Mouse (Mus musculus) embryonic facial prominence, embryonic 12.5 days (tissue): ENCODE measurements around the gene Dock9. TPM values are rescaled to one million over a fixed set of nuclear protein-coding genes. Genes with fewer than 3 reads are reported as not detected.

Experiments
- ATAC-seq: fragments of 200-750 bp; cut with Nextera tagmentation; 2 replicates; pipeline ENCODE4 v1.8.0; 2017; ENCODE audit not compliant: insufficient number of reproducible peaks, insufficient read depth, low FRiP score, low TSS enrichment
- H3K27ac ChIP-seq: fragments of 300-500 bp; sonication (generic); 2 replicates; pipeline ENCODE4 v1.5.1; 2016; ENCODE audit warnings: mild to moderate bottlenecking
- H3K27me3 ChIP-seq: fragments of 300-500 bp; sonication (generic); 2 replicates; pipeline ENCODE4 v1.6.1; 2016; ENCODE audit warnings: mild to moderate bottlenecking, moderate library complexity
- H3K36me3 ChIP-seq: fragments of 300-500 bp; sonication (generic); 2 replicates; pipeline ENCODE4 v1.6.1; 2016; ENCODE audit warnings: mild to moderate bottlenecking
- H3K4me1 ChIP-seq: fragments of 300-500 bp; sonication (generic); 2 replicates; pipeline ENCODE4 v1.6.1; 2016
- H3K4me2 ChIP-seq: fragments of 300-500 bp; sonication (generic); replicated peaks from 2 replicates; pipeline ENCODE4 v1.6.1; 2016; ENCODE audit warnings: mild to moderate bottlenecking, moderate library complexity
- H3K4me3 ChIP-seq: fragments of 300-500 bp; sonication (generic); 2 replicates; pipeline ENCODE4 v1.5.1; 2016; ENCODE audit warnings: mild to moderate bottlenecking
- H3K9ac ChIP-seq: fragments of 300-500 bp; sonication (generic); 2 replicates; pipeline ENCODE4 v1.6.1; 2016; ENCODE audit warnings: mild to moderate bottlenecking, moderate library complexity
- H3K9me3 ChIP-seq: fragments of 300-500 bp; sonication (generic); 2 replicates; pipeline ENCODE4 v1.6.1; 2016; ENCODE audit warnings: mild to moderate bottlenecking, moderate library complexity
- WGBS: fragments of 180-500 bp; shearing (Covaris S2); methylation state at CpG from one replicate; pipeline ENCODE4 v1.1.7; 2016; 5-methylcytosine and 5-hydroxymethylcytosine counted together
- polyA plus RNA-seq: library from polyadenylated mRNA; unstranded; fragments of >200 nt; fragmentation: Nextera tagmentation; extraction: Ambion mirVana; gene quantifications from 2 replicates; pipeline ENCODE4 v1.2.1, GENCODE M21; 2016

The Dock9 gene
- polyA plus RNA-seq, 1 experiment from 2014 or later: 5.8 TPM

DNA sequence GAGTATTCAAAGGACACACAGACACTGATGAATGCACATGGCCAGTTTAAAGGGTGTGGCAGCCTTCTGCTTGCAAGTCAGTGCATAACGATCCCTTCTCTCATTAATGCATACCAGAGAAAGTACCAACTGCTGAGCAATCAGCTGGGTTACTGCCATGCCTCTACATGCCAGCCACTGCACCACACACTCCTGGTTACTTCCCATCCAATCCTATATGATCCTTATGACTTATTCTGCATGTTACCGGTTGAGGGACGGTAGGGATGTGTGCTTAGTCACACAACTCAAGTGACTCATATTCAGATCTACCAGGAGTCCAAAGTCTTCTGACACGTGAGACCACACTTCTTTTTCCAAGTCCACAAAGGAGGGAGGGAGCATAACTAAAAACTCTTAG is 186.5 kb downstream of the Dock9 start:
- no peaks in the 10 kb centered on the region for H3K27me3 ChIP-seq
- no peak for ATAC-seq
- 76% methylated on average over 4 of the region's 4 CpGs for WGBS
- H3K27ac ChIP-seq: no peak overlapping the region
- H3K4me3 ChIP-seq: no peak overlapping the region
- 0 out of 2 replicates have a peak, but pooled peaks cover 6% of the 10 kb centered on the region for H3K4me1 ChIP-seq
- H3K36me3 ChIP-seq: no peaks in the 10 kb centered on the region
- no peak overlapping the region for H3K9ac ChIP-seq
- no peak overlapping the region for H3K4me2 ChIP-seq
- H3K9me3 ChIP-seq: no peaks in the 10 kb centered on the region

DNA sequence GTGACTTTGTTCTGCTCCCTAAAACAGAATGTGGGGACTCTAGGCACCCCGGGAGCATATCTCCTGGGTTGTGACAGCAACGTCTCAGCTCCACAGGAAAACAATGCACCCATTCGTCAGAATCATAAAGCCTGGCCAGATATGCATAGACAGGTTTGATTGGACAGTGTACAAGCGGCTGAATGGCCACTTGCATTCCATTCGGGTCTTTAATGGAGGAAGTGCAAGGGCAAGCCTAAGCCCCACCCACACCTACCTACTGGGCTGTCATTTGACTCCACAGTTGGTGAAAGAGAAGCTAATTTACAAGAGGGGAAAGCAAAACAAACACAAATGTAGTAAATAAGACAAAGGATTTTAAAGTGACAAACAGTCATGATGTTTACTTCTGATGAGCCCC is 189.1 kb downstream of the Dock9 start:
- H3K9me3 ChIP-seq: no peaks in the 10 kb centered on the region
- ATAC-seq: no peak
- no peak overlapping the region for H3K27ac ChIP-seq
- peaks cover 10% of the 10 kb centered on the region; the same call in 1 of the 2 replicates for H3K4me1 ChIP-seq
- WGBS: 8% methylated on average over 5 of the region's 5 CpGs
- H3K4me2 ChIP-seq: peak overlapping the region; percentile 13; the same call in 1 of the 2 replicates
- no peaks in the 10 kb centered on the region for H3K36me3 ChIP-seq
- H3K9ac ChIP-seq: no peak overlapping the region
- H3K4me3 ChIP-seq: no peak overlapping the region
- no peaks in the 10 kb centered on the region for H3K27me3 ChIP-seq

DNA sequence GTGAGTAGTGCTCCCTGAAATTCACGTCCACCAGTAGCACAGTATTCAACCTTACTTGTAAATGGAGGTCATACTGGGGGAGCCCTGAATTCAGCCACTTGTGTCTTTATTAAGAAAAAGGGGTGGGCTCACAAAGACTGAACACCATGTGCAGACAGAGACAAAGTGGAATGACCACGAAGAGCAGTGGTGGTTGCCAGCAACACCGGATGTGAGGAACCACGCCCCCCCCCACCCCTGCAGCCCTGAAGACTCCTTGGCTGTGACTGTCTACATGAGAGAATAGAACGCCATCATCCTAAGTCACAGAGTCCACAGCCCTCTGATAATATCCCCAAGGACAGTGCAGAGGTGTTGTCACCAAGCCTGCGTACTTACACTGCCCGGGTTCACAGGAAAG is 191.2 kb downstream of the Dock9 start:
- Histone ChIP-seq H3K9ac (no peak overlapping the region), H3K27ac (no peak overlapping the region), H3K36me3 (no peaks in the 10 kb centered on the region), H3K9me3 (no peaks in the 10 kb centered on the region), H3K4me3 (no peak overlapping the region), H3K4me2 (no peak overlapping the region), H3K27me3 (no peaks in the 10 kb centered on the region), H3K4me1 (peaks cover 10% of the 10 kb centered on the region; the same call in 1 of the 2 replicates)
- 88% methylated on average over 7 of the region's 7 CpGs for WGBS
- no peak for ATAC-seq

DNA sequence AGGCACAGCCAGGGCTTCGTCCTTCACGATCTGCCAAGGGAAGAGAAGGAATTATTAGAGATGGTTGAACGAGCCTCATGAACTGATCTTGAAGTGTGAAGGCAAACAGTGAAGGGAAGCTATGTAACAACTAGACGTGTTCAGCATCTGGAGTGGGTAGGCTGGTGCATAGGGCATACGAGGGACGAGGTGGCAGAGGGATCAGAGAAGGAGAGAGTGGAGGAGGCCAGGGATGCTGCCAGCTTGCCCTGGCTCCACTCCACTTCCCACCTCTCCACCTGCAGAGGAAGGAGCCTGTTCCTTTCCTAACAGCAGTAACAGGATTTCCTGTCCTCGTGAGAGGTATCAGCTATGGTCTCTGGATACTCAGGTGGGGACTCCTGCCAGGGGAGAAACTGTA is 192.4 kb downstream of the Dock9 start:
- WGBS: 81% methylated on average over 7 of the region's 7 CpGs
- no peak overlapping the region for H3K4me2 ChIP-seq
- no peak overlapping the region for H3K4me3 ChIP-seq
- no peak overlapping the region for H3K9ac ChIP-seq
- H3K27me3 ChIP-seq: no peaks in the 10 kb centered on the region
- no peaks in the 10 kb centered on the region for H3K36me3 ChIP-seq
- no peak overlapping the region for H3K27ac ChIP-seq
- no peaks in the 10 kb centered on the region for H3K9me3 ChIP-seq
- H3K4me1 ChIP-seq: peaks cover 10% of the 10 kb centered on the region; the same call in 1 of the 2 replicates
- ATAC-seq: no peak

DNA sequence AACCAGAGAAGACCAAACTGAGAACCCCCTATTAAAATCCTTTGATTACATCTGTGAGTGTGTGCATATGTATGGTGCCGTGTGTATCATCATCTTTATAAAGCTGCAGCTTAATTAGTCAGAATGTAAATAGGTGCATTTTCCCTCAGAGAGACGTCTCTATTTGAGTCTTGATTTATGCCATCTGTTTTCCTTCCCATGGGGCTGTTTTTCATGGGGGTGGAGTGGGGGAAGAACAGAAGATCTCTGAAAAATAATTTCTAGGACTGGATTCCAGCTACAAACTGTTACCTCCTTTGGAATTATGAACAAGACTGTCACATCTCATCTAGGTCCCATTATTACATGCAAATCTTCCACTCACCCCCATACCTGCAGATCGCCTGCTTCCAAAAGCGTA is 193.1 kb downstream of the Dock9 start:
- no peak overlapping the region for H3K4me2 ChIP-seq
- no peak overlapping the region for H3K9ac ChIP-seq
- no peak overlapping the region for H3K27ac ChIP-seq
- no peaks in the 10 kb centered on the region for H3K27me3 ChIP-seq
- no peak for ATAC-seq
- peaks cover 10% of the 10 kb centered on the region; the same call in 1 of the 2 replicates for H3K4me1 ChIP-seq
- no peaks in the 10 kb centered on the region for H3K9me3 ChIP-seq
- WGBS: 68% methylated on average over 4 of the region's 4 CpGs
- H3K4me3 ChIP-seq: no peak overlapping the region
- no peaks in the 10 kb centered on the region for H3K36me3 ChIP-seq

DNA sequence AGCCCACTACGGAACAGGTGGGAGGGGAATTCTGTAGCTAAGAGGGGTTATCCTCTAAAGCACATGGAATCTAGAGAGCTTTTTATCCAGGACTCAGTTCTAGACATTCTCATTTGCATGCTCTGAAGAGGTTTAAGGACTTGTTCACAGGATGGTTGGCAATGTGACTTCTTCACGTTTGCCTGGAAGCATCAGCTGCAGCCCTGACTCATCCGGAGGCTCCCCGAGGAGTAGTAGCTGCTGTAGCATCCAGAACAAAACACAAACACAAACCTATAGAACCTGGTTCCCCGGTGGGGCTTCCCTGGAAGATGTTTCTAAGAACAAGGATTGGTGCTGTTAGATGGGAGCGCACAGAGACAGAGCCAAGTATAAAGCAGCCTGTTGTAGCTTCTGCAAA is 195.0 kb downstream of the Dock9 start:
- no peak for ATAC-seq
- H3K27me3 ChIP-seq: no peaks in the 10 kb centered on the region
- no peak overlapping the region for H3K27ac ChIP-seq
- no peak overlapping the region for H3K4me2 ChIP-seq
- H3K9me3 ChIP-seq: no peaks in the 10 kb centered on the region
- H3K4me3 ChIP-seq: no peak overlapping the region
- H3K4me1 ChIP-seq: peaks cover 4% of the 10 kb centered on the region; the same call in 1 of the 2 replicates
- no peaks in the 10 kb centered on the region for H3K36me3 ChIP-seq
- WGBS: 85% methylated on average over 6 of the region's 6 CpGs
- no peak overlapping the region for H3K9ac ChIP-seq

DNA sequence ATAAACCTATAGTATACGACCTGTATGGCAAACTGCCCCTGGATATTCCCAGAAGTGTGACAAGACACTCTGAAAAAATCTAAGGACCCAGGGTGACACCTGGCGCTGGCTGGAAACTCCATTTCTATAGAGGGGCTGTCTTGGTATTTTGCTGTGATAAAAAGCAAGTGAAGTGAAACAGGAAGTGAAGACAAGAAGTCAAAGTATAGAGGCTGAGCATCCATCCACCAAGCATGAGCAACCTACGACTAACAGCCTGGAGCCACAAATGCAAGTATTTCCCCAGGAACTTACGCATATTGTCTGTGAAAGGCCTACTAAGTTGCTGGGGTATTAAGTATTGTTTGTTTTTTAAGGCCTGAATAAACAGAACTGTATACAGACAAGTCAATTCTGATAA is 197.1 kb downstream of the Dock9 start:
- H3K36me3 ChIP-seq: no peaks in the 10 kb centered on the region
- H3K9me3 ChIP-seq: no peaks in the 10 kb centered on the region
- H3K4me3 ChIP-seq: no peak overlapping the region
- no peak overlapping the region for H3K9ac ChIP-seq
- peaks cover 4% of the 10 kb centered on the region; the same call in 1 of the 2 replicates for H3K4me1 ChIP-seq
- no peak for ATAC-seq
- WGBS: 90% methylated on average over 4 of the region's 4 CpGs
- H3K4me2 ChIP-seq: no peak overlapping the region
- H3K27ac ChIP-seq: no peak overlapping the region
- no peaks in the 10 kb centered on the region for H3K27me3 ChIP-seq

DNA sequence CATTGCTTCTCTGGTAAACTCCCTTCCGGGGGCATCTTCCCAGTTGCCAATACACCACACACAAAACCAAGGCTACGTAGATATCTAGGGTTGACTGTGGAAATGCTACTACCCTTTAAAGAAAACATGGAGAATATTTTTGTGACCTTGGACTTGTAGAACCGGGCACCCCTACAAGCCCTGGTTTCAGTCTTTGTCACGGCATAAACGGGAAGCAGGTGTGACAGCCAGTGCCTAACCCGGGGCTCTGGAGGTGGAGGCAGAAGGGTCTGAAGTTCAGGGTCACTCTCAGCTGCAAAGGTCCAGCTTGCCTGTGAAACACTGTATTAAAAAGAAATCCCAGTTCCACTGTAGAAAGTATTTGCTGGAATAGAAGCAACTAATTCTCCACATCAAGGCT is 200.6 kb downstream of the Dock9 start:
- H3K4me1 ChIP-seq: peaks cover 10% of the 10 kb centered on the region; the same call in 1 of the 2 replicates
- H3K4me2 ChIP-seq: no peak overlapping the region
- H3K27ac ChIP-seq: no peak overlapping the region
- no peak overlapping the region for H3K4me3 ChIP-seq
- H3K36me3 ChIP-seq: no peaks in the 10 kb centered on the region
- no peaks in the 10 kb centered on the region for H3K27me3 ChIP-seq
- no peaks in the 10 kb centered on the region for H3K9me3 ChIP-seq
- H3K9ac ChIP-seq: no peak overlapping the region
- ATAC-seq: no peak
- WGBS: 58% methylated on average over 6 of the region's 6 CpGs

DNA sequence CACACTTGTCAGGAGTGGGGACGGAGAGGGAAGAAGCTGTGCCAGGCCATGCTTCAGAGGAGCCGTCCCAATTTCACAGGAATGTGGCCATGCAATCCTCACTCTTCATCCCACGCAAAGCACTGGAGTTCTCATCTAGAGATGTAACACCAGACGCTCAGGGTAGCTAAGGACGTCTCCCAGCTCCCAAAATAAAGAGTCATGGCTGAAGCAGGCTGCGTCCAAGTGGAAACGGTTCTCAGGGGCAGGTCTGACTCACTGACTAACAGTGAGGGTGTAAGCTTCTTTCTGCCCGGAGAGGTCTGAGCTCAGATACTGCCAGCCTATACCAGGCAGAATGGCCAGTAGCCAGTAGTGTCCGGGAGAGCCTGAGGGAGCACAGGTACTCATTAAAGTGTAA is 201.0 kb downstream of the Dock9 start:
- no peak overlapping the region for H3K9ac ChIP-seq
- H3K36me3 ChIP-seq: no peaks in the 10 kb centered on the region
- no peaks in the 10 kb centered on the region for H3K9me3 ChIP-seq
- H3K4me2 ChIP-seq: no peak overlapping the region
- 77% methylated on average over 9 of the region's 9 CpGs for WGBS
- H3K4me3 ChIP-seq: no peak overlapping the region
- H3K4me1 ChIP-seq: peaks cover 10% of the 10 kb centered on the region; the same call in 1 of the 2 replicates
- no peaks in the 10 kb centered on the region for H3K27me3 ChIP-seq
- H3K27ac ChIP-seq: no peak overlapping the region
- no peak for ATAC-seq

DNA sequence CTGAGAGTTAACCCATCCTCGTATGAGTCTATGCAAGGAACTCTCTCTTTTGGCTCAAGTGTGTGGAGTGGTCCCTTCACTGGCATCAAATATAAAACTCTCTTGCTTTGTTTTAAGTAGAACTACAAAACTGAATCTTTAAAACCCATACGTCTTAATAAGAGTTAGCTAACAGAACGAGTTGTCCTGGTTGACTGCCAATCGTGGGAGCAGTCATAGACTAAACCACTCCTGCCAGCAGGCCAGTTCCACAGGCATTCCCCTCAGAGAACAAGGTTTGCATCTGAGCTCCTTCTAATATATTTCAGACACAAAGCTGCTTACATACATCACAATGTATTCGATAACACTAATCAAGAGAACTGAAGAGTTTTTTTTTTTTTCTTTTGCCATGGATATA is 203.0 kb downstream of the Dock9 start:
- ATAC-seq: no peak
- Histone ChIP-seq H3K4me3 (no peak overlapping the region), H3K27me3 (no peaks in the 10 kb centered on the region), H3K27ac (no peak overlapping the region), H3K4me1 (peaks cover 10% of the 10 kb centered on the region; the same call in 1 of the 2 replicates), H3K4me2 (no peak overlapping the region), H3K9ac (no peak overlapping the region), H3K9me3 (no peaks in the 10 kb centered on the region), H3K36me3 (no peaks in the 10 kb centered on the region)
- 81% methylated on average over 5 of the region's 5 CpGs for WGBS

DNA sequence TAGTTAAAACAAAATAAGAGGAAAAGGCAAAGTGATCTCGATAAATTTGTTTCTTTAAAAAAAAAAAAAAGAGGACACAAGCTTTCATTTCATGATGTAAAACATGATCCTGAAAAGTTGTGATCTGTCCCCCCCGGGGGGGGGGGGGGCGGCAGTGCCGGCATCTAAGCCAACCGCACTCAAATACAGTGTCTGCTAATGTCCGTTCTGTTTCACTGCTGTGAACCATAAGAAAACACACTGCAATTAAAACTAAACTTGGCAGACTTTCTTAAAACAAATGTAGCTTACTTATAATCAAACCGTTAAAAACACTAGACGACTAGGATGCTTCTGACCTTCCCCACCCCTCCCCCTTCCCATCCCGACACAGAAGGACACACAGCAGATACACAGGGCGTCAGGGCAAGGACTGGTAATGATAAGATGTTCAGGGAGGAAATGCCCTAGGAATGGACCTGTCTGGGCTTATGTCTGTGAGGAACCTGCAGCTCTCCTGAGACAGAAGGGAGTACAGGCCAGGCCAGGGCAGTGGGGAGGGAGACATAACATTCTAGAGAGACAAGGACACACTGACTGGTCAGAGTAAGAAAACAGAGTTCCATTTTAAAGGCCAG is 204.2 kb downstream of the Dock9 start:
- Histone ChIP-seq H3K4me2 (no peak overlapping the region), H3K27ac (no peak overlapping the region), H3K4me1 (peaks cover 10% of the 10 kb centered on the region; the same call in 1 of the 2 replicates), H3K9me3 (no peaks in the 10 kb centered on the region), H3K36me3 (no peaks in the 10 kb centered on the region), H3K27me3 (no peaks in the 10 kb centered on the region), H3K9ac (no peak overlapping the region), H3K4me3 (no peak overlapping the region)
- 52% methylated on average over 10 of the region's 10 CpGs for WGBS
- ATAC-seq: no peak

DNA sequence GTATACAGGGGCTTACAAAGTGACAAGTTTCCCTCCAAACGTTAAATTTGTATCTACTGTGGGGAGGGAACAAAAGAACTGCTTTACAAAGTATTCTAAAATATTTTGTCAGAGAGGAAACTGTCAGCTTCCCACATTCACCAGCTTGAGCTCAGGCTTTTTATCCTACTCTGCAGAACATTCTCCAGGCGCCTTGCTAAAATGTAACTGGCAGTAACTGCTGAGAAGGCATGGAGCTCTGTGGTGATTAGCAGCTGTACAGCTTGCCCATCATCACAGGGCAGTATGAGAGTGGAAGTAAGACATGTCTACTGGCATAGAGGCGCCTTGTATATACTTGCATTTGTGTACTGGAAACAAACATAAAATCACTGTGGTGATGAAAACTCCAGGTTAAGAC is 204.7 kb downstream of the Dock9 start:
- H3K9ac ChIP-seq: no peak overlapping the region
- no peak for ATAC-seq
- WGBS: 51% methylated on average over 3 of the region's 3 CpGs
- H3K4me3 ChIP-seq: no peak overlapping the region
- H3K27me3 ChIP-seq: no peaks in the 10 kb centered on the region
- no peak overlapping the region for H3K27ac ChIP-seq
- H3K4me2 ChIP-seq: no peak overlapping the region
- peaks cover 10% of the 10 kb centered on the region; the same call in 1 of the 2 replicates for H3K4me1 ChIP-seq
- no peaks in the 10 kb centered on the region for H3K36me3 ChIP-seq
- no peaks in the 10 kb centered on the region for H3K9me3 ChIP-seq
